ENCODE assay signal across 14 mouse cellular contexts in genomic region chr7:97590488-97590887, GRCm38 (mm10). TPM values are rescaled to one million over a fixed set of nuclear protein-coding genes. Genes with fewer than 3 reads are reported as not detected.
DNase-seq lines count a peak whose midpoint lies in the region; ATAC-seq and TF ChIP-seq lines count a peak whose summit lies in the region.
"Had no signal": no experiment of that assay in that cellular context is flagged by ENCODE, and none has a peak within 500 bp of the region (broad histone marks: within the 10 kb centered on the region; RNA-seq: fewer than 3 reads in every experiment).

No protein-coding gene starts in this region.

- no peaks in the 10 kb centered on the region for H3K9me3 ChIP-seq in hindbrain, embryonic 14.5 days (ENCODE audit: control insufficient read depth, low read length)
- H3K9me3 ChIP-seq in hindbrain, postnatal 0 days (ENCODE audit: low read length) = no peaks in the 10 kb centered on the region
- H3K9me3 ChIP-seq in MEL (replicated peaks; ENCODE audit: insufficient read depth, low read length) = no peaks in the 10 kb centered on the region
- no peaks in the 10 kb centered on the region for H3K9me3 ChIP-seq in liver, postnatal 0 days (ENCODE audit: low read length)

- TF ChIP-seq POLR2A in MEL (IDR thresholded peaks at IDR 0.05; ENCODE audit: control insufficient read depth in 1 of 2, insufficient read depth in 1 of 2, low read depth in 1 of 2, low read length in 2 of 2, poor library complexity in 1 of 2) = no peak

- 19% methylated on average over 3 of the region's 3 CpGs for WGBS in hindbrain, embryonic 14.5 days
- WGBS in hindbrain, postnatal 0 days = 45% methylated on average over 3 of the region's 3 CpGs
- 35% methylated on average over 3 of the region's 3 CpGs for WGBS in liver, postnatal 0 days (ENCODE audit: insufficient replicate concordance)

- H3K4me2 ChIP-seq in hindbrain, embryonic 14.5 days (replicated peaks) = no peak overlapping the region
- no peak overlapping the region for H3K4me2 ChIP-seq in hindbrain, postnatal 0 days (ENCODE audit: low read depth, low read length)
- no peak overlapping the region for H3K4me2 ChIP-seq in liver, postnatal 0 days (ENCODE audit: low read depth, low read length)

- no peak overlapping the region for H3K9ac ChIP-seq in hindbrain, embryonic 14.5 days
- H3K9ac ChIP-seq in hindbrain, postnatal 0 days (replicated peaks; ENCODE audit: low read length) = no peak overlapping the region
- no peak overlapping the region for H3K9ac ChIP-seq in MEL (ENCODE audit: control insufficient read depth, low read depth, low read length, poor library complexity, severe bottlenecking)
- no peak overlapping the region; the same call in 1 of the 2 replicates for H3K9ac ChIP-seq in liver, postnatal 0 days (replicated peaks)

- DNase-seq in hindbrain, embryonic 14.5 days (ENCODE audit: low spot score) = no peak
- DNase-seq in hindbrain, postnatal 0 days (ENCODE audit: low spot score) = no peak
- no peak for DNase-seq in MEL (ENCODE audit: low read depth, low spot score)
- peak; percentile 11 for DNase-seq in embryo, embryonic 11 days
- no peak for DNase-seq in liver, postnatal 0 days
- no peak for DNase-seq in gastrocnemius, adult 8-10 months (ENCODE audit: low spot score in 2 of 2)
- no peak for DNase-seq in layer of hippocampus, adult 9-10 months (ENCODE audit: low spot score)
- DNase-seq: cerebellum, postnatal 25 days; gastrocnemius, postnatal 14 days; heart, postnatal 4 days; lung, adult 2 months; spleen, adult 18-20 months had no signal

- TF ChIP-seq EP300 in MEL (IDR thresholded peaks at IDR 0.05; ENCODE audit: low read depth in 1 of 2, low read length in 2 of 2) = no peak
- TF ChIP-seq EP300 in liver, postnatal 0 days (IDR thresholded peaks at IDR 0.05; ENCODE audit: low read depth) = no peak

- peaks cover 21% of the 10 kb centered on the region for H3K79me2 ChIP-seq in MEL (ENCODE audit: control insufficient read depth, insufficient read depth, low read length, poor library complexity)

- 0 out of 2 replicates have a peak overlapping the region, but pooled peaks have one; percentile 10 for H3K27ac ChIP-seq in hindbrain, embryonic 14.5 days
- no peak overlapping the region for H3K27ac ChIP-seq in hindbrain, postnatal 0 days
- no peak overlapping the region for H3K27ac ChIP-seq in MEL (ENCODE audit: control insufficient read depth, low read depth, low read length)
- no peak overlapping the region for H3K27ac ChIP-seq in liver, postnatal 0 days (ENCODE audit: low read depth)

- ATAC-seq in hindbrain, embryonic 14.5 days (ENCODE audit: low FRiP score) = no peak
- ATAC-seq in hindbrain, postnatal 0 days = no peak; the same call in 1 of the 2 replicates
- ATAC-seq in liver, postnatal 0 days = peak; percentile 31; the same call in 1 of the 2 replicates
- ATAC-seq: midbrain, embryonic 16.5 days had no signal

- no peak for TF ChIP-seq RAD21 in MEL (IDR thresholded peaks at IDR 0.05; ENCODE audit: low read depth, low read length)

- 0 out of 2 replicates have a peak, but pooled peaks cover 13% of the 10 kb centered on the region for H3K4me1 ChIP-seq in hindbrain, embryonic 14.5 days (replicated peaks; ENCODE audit: control insufficient read depth, insufficient read depth, low read length)
- H3K4me1 ChIP-seq in hindbrain, postnatal 0 days (ENCODE audit: insufficient read depth, low read length) = no peaks in the 10 kb centered on the region; the same call in 1 of the 2 replicates
- peaks cover 2 to 3% of the 10 kb centered on the region in 2 experiments; a peak in 3 of 4 replicates for H3K4me1 ChIP-seq in MEL (ENCODE audit: control insufficient read depth in 1 of 2, insufficient read depth in 2 of 2, low read length in 2 of 2)
- H3K4me1 ChIP-seq in liver, postnatal 0 days (ENCODE audit: insufficient read depth) = peaks cover 23% of the 10 kb centered on the region

- no peak overlapping the region for H3K4me3 ChIP-seq in hindbrain, embryonic 14.5 days (replicated peaks; ENCODE audit: low read length)
- H3K4me3 ChIP-seq in hindbrain, postnatal 0 days (ENCODE audit: low read length) = no peak overlapping the region
- H3K4me3 ChIP-seq in MEL (ENCODE audit: control insufficient read depth in 1 of 2, insufficient read depth in 1 of 2, low read depth in 2 of 2, low read length in 2 of 2) = no peak overlapping the region
- H3K4me3 ChIP-seq in liver, postnatal 0 days (ENCODE audit: low read depth, low read length) = no peak overlapping the region
- H3K4me3 ChIP-seq: erythroblast, embryonic 14.5 days had no signal

- H3K36me3 ChIP-seq in hindbrain, embryonic 14.5 days (replicated peaks; ENCODE audit: control insufficient read depth, insufficient read depth) = no peaks in the 10 kb centered on the region
- H3K36me3 ChIP-seq in hindbrain, postnatal 0 days (ENCODE audit: insufficient read depth, low read length) = no peaks in the 10 kb centered on the region
- peaks cover 1 to 6% of the 10 kb centered on the region in 2 experiments; a peak in 3 of 4 replicates for H3K36me3 ChIP-seq in MEL (ENCODE audit: control insufficient read depth in 1 of 2, insufficient read depth in 2 of 2, low read length in 2 of 2)
- no peaks in the 10 kb centered on the region for H3K36me3 ChIP-seq in liver, postnatal 0 days (replicated peaks; ENCODE audit: insufficient read depth, low read length)

- TF ChIP-seq CTCF in hindbrain, postnatal 0 days (IDR thresholded peaks at IDR 0.05; ENCODE audit: low read depth) = no peak
- no peak for TF ChIP-seq CTCF in MEL (IDR thresholded peaks at IDR 0.05 in 2 of 3, conservative IDR thresholded peaks at IDR 0.05 in 1 of 3; ENCODE audit: control insufficient read depth in 1 of 3, insufficient read depth in 1 of 3, low read depth in 2 of 3, low read length in 3 of 3, poor library complexity in 1 of 3, severe bottlenecking in 1 of 3)
- TF ChIP-seq CTCF in liver, postnatal 0 days (IDR thresholded peaks at IDR 0.05; ENCODE audit: low read depth) = no peak

- no peaks in the 10 kb centered on the region for H3K27me3 ChIP-seq in hindbrain, embryonic 14.5 days (ENCODE audit: control insufficient read depth, insufficient read depth, low read length)
- no peaks in the 10 kb centered on the region for H3K27me3 ChIP-seq in hindbrain, postnatal 0 days (ENCODE audit: insufficient read depth, low read length)
- H3K27me3 ChIP-seq in MEL (ENCODE audit: control insufficient read depth in 1 of 2, insufficient read depth in 2 of 2, low read length in 2 of 2) = no peaks in the 10 kb centered on the region
- no peaks in the 10 kb centered on the region for H3K27me3 ChIP-seq in liver, postnatal 0 days (ENCODE audit: insufficient read depth, low read length)

TF ChIP-seq in MEL, 35 proteins besides CTCF, POLR2A, EP300 and RAD21:
- TF ChIP-seq BHLHE40 (IDR thresholded peaks at IDR 0.05; ENCODE audit: borderline replicate concordance, low read depth, low read length) = no peak
- TF ChIP-seq GATA1 (IDR thresholded peaks at IDR 0.05; ENCODE audit: low read depth, low read length) = 0 out of 2 replicates have a peak, but pooled peaks have one; percentile 6

RNA-seq across cellular contexts. Expression of gene Rsf1, which starts 10.8 kb away (rescaled TPM):
- polyA plus RNA-seq in hindbrain, embryonic 14.5 days (2014; fragmentation: Nextera tagmentation; extraction: Ambion mirVana) = 23.5 and 29.4 TPM in 2 replicates
- 16.7 and 18.2 TPM in 2 replicates for total RNA-seq in hindbrain, postnatal 0 days (2014; rRNA removed)
- 26.3 and 27.6 TPM in 2 replicates for polyA plus RNA-seq in hindbrain, postnatal 0 days (2015; fragmentation: Nextera tagmentation; extraction: Ambion mirVana)
- total RNA-seq in MEL (2012; rRNA removed) = 11.4 and 12.7 TPM in 2 replicates
- 10 to 100 TPM in 1 of 2 experiments, not detected in 1; 17.4 TPM for polyA plus RNA-seq in MEL (2012; ENCODE audit: insufficient read depth in 1 of 2, insufficient read length in 2 of 2, low read depth in 1 of 2, low replicate concordance in 2 of 2, missing spikeins in 1 of 2)
- polyA plus RNA-seq in liver, postnatal 0 days (2015; fragmentation: Nextera tagmentation; extraction: Ambion mirVana) = 5.5 TPM in 2 replicates
- total RNA-seq in gastrocnemius, adult 8-10 months (2022) = 10 to 100 TPM; 13.6 to 16.2 (median 14.5) TPM

RNA-seq across cellular contexts. Expression of gene Aamdc, which starts 11.2 kb away (rescaled TPM):
- 43.8 and 51.5 TPM in 2 replicates for polyA plus RNA-seq in hindbrain, embryonic 14.5 days (2014; fragmentation: Nextera tagmentation; extraction: Ambion mirVana)
- 9.4 and 17.4 TPM in 2 replicates for total RNA-seq in hindbrain, postnatal 0 days (2014; rRNA removed)
- polyA plus RNA-seq in hindbrain, postnatal 0 days (2015; fragmentation: Nextera tagmentation; extraction: Ambion mirVana) = 61.8 and 67.2 TPM in 2 replicates
- total RNA-seq in MEL (2012; rRNA removed) = 12.4 and 20.2 TPM in 2 replicates
- 10 to 100 TPM in 1 of 2 experiments, not detected in 1; 16.6 TPM for polyA plus RNA-seq in MEL (2012; ENCODE audit: insufficient read depth in 1 of 2, insufficient read length in 2 of 2, low read depth in 1 of 2, low replicate concordance in 2 of 2, missing spikeins in 1 of 2)
- 21.9 and 30.9 TPM in 2 replicates for polyA plus RNA-seq in liver, postnatal 0 days (2015; fragmentation: Nextera tagmentation; extraction: Ambion mirVana)
- 100 to 1,000 TPM; 117 to 148 (median 134) TPM for total RNA-seq in gastrocnemius, adult 8-10 months (2022)
